Mouse (Mus musculus): ENCODE measurements around the gene Sdsl.

The Sdsl gene

GRCm38 (mm10) chr5:120457628-120458027 is 15.0 kb downstream of the Sdsl start:
- in situ Hi-C loops (cut with MboI; ENCODE audit: low sequenced_read_pairs): loop anchor here (25.0 kb wide), 1 partner anchor 1695 kb away; no protein-coding TSS in a partner anchor

- in situ Hi-C loops (cut with MboI; ENCODE audit: low sequenced_read_pairs): loop anchor here (25.0 kb wide), 1 partner anchor 1695 kb away; no protein-coding TSS in a partner anchor
Observed at GRCm38 (mm10) chr5:120456841-120457554, 15.6 kb downstream of the Sdsl start.

- in situ Hi-C loops (cut with MboI; ENCODE audit: low sequenced_read_pairs): loop anchor here (25.0 kb wide), 1 partner anchor 1694 kb away; no protein-coding TSS in a partner anchor
Observed at GRCm38 (mm10) chr5:120456253-120456652, 16.4 kb downstream of the Sdsl start.

GRCm38 (mm10) chr5:120454756-120455337 is 17.8 kb downstream of the Sdsl start:
- in situ Hi-C loops (cut with MboI; ENCODE audit: low sequenced_read_pairs): loop anchor here (25.0 kb wide), 1 partner anchor 1693 kb away; no protein-coding TSS in a partner anchor

- in situ Hi-C loops (cut with MboI; ENCODE audit: low sequenced_read_pairs): no loop called here
Observed at GRCm38 (mm10) chr5:120447305-120447704, 25.3 kb downstream of the Sdsl start.

- in situ Hi-C loops (cut with MboI; ENCODE audit: low sequenced_read_pairs): no loop called here
Observed at GRCm38 (mm10) chr5:120440733-120441132, 31.9 kb downstream of the Sdsl start.

- in situ Hi-C loops (cut with MboI; ENCODE audit: low sequenced_read_pairs): no loop called here
Observed at GRCm38 (mm10) chr5:120439887-120440670, 32.5 kb downstream of the Sdsl start.

GRCm38 (mm10) chr5:120438991-120439710 is 33.5 kb downstream of the Sdsl start:
- in situ Hi-C loops (cut with MboI; ENCODE audit: low sequenced_read_pairs): no loop called here

GRCm38 (mm10) chr5:120438469-120438868 is 34.1 kb downstream of the Sdsl start:
- in situ Hi-C loops (cut with MboI; ENCODE audit: low sequenced_read_pairs): no loop called here

- in situ Hi-C loops (cut with MboI; ENCODE audit: low sequenced_read_pairs): no loop called here
Observed at GRCm38 (mm10) chr5:120437986-120438385, 34.6 kb downstream of the Sdsl start.

GRCm38 (mm10) chr5:120437539-120437938 is 35.1 kb downstream of the Sdsl start:
- in situ Hi-C loops (cut with MboI; ENCODE audit: low sequenced_read_pairs): no loop called here

- in situ Hi-C loops (cut with MboI; ENCODE audit: low sequenced_read_pairs): no loop called here
Observed at GRCm38 (mm10) chr5:120436885-120437495, 35.6 kb downstream of the Sdsl start.

- in situ Hi-C loops (cut with MboI; ENCODE audit: low sequenced_read_pairs): no loop called here
Observed at GRCm38 (mm10) chr5:120435731-120436501, 36.7 kb downstream of the Sdsl start.

GRCm38 (mm10) chr5:120435006-120435681 is 37.5 kb downstream of the Sdsl start:
- in situ Hi-C loops (cut with MboI; ENCODE audit: low sequenced_read_pairs): no loop called here

- in situ Hi-C loops (cut with MboI; ENCODE audit: low sequenced_read_pairs): no loop called here
Observed at GRCm38 (mm10) chr5:120434231-120434735, 38.3 kb downstream of the Sdsl start.

- in situ Hi-C loops (cut with MboI; ENCODE audit: low sequenced_read_pairs): no loop called here
Observed at GRCm38 (mm10) chr5:120433135-120433760, 39.4 kb downstream of the Sdsl start.

- in situ Hi-C loops (cut with MboI; ENCODE audit: low sequenced_read_pairs): no loop called here
Observed at GRCm38 (mm10) chr5:120432486-120433015, 40.1 kb downstream of the Sdsl start.

All from CH12F3 (cell line).